Mouse (Mus musculus) cerebellum, adult (tissue): Measurements from ENCODE around the gene Pate2.

ENCODE experiments used
- ATAC-seq: cut with Nextera tagmentation; 2 replicates; pipeline ENCODE4 v1.9.2; 2017; ENCODE audit warnings: mild to moderate bottlenecking, moderate library complexity, mixed read lengths; ENCODE audit not compliant: insufficient number of reproducible peaks, low FRiP score, low TSS enrichment

Pate2 gene

GRCm38 (mm10) chr9:35691924-35692323, 121.8 kb downstream of the Pate2 start:
- no peak for ATAC-seq

- no peak for ATAC-seq
Observed at GRCm38 (mm10) chr9:35707265-35707664, 137.2 kb downstream of the Pate2 start.
